Mouse (Mus musculus) midbrain, embryonic 14.5 days (tissue): ENCODE data around the gene Bcan. TPM values are rescaled to one million over a fixed set of nuclear protein-coding genes. Genes with fewer than 3 reads are reported as not detected.
A peak's percentile ranks its signal among the peaks of the same experiment; 100 is the strongest.

Experiments used
- ATAC-seq: fragments of 200-750 bp; cut with Nextera tagmentation; 2 replicates; pipeline ENCODE4 v1.8.0; 2017; ENCODE audit warnings: moderate number of reproducible peaks, moderate library complexity; ENCODE audit not compliant: low FRiP score, low TSS enrichment
- DNase-seq: peaks from one replicate; pipeline ENCODE4 v3.0.0-alpha.2; 2015
- H3K27ac ChIP-seq: fragments of 300-500 bp; sonication (generic); replicated peaks from 2 replicates; pipeline ENCODE4 v1.5.1; 2014; ENCODE audit warnings: mild to moderate bottlenecking, low read depth, low read length, moderate library complexity
- H3K27me3 ChIP-seq: fragments of 300-500 bp; sonication (generic); 2 replicates; pipeline ENCODE4 v1.6.1; 2014; ENCODE audit warnings: low read length, control low read depth, mixed read lengths; ENCODE audit not compliant: control insufficient read depth, insufficient read depth
- H3K36me3 ChIP-seq: fragments of 300-500 bp; sonication (generic); 2 replicates; pipeline ENCODE4 v1.6.1; 2014; ENCODE audit warnings: low read length, control low read depth; ENCODE audit not compliant: control insufficient read depth, insufficient read depth
- H3K4me1 ChIP-seq: fragments of 300-500 bp; sonication (generic); 2 replicates; pipeline ENCODE4 v1.6.1; 2014; ENCODE audit warnings: mild to moderate bottlenecking, antibody characterized with exemption, low read length, control low read depth; ENCODE audit not compliant: control insufficient read depth, insufficient read depth
- H3K4me2 ChIP-seq: fragments of 300-500 bp; sonication (generic); 2 replicates; pipeline ENCODE4 v1.6.1; 2014; ENCODE audit warnings: mild to moderate bottlenecking, low read length, moderate library complexity
- H3K4me3 ChIP-seq: fragments of 300-500 bp; sonication (generic); replicated peaks from 2 replicates; pipeline ENCODE4 v1.5.1; 2014; ENCODE audit warnings: low read depth, low read length
- H3K9ac ChIP-seq: fragments of 300-500 bp; sonication (generic); replicated peaks from 2 replicates; pipeline ENCODE4 v1.6.1; 2014; ENCODE audit warnings: mild to moderate bottlenecking, low read length, moderate library complexity
- H3K9me3 ChIP-seq: fragments of 300-500 bp; sonication (generic); 2 replicates; pipeline ENCODE4 v1.6.1; 2016; ENCODE audit warnings: low read length, control low read depth, mixed read lengths; ENCODE audit not compliant: control insufficient read depth
- WGBS: fragments of 180-500 bp; shearing (Covaris S2); extraction: QIAGEN DNeasy Blood & Tissue Kit; methylation state at CpG from one replicate; pipeline ENCODE4 v1.1.7; 2014; 5-methylcytosine and 5-hydroxymethylcytosine counted together
- polyA plus RNA-seq: library from polyadenylated mRNA; unstranded; fragments of >200 nt; fragmentation: Nextera tagmentation; extraction: Ambion mirVana; gene quantifications from 2 replicates; pipeline ENCODE4 v1.2.1, GENCODE M21; 2014

Gene Bcan
- polyA plus RNA-seq = 34.3 and 49.7 TPM in 2 replicates

DNA sequence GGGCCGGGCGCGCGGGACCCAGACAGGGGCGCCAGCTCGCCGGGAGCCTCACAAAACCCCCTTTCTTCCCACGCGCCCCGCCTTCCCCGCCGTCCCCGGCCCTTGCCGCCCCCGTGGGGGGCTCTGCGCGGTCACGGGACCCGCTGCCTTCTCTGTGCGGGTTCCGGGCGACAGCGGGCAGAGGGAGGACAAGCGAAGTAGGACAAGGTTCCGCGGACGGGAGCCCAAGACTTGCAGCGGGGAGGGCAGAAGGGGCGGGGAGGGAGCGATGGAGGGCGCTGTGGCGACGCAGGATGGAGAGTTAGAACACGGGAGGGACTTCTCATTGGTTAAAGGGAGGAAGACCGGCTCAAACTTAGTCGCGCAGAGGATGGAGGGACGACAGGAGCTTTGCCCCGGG, at the start of gene Bcan:
TSS of gene Bcan (minus strand) at position 50 of the 400 bp plus-strand sequence.
- peaks cover 13% of the 10 kb centered on the region for H3K4me1 ChIP-seq
- ATAC-seq (0 out of 2 replicates have a peak, but pooled peaks have one; percentile 16), DNase-seq (peak; percentile 50)
- 0 out of 2 replicates have a peak within 1 kb of the TSS, but pooled peaks have one; percentile 26 for H3K27ac ChIP-seq
- H3K27me3 ChIP-seq = peaks cover 77% of the 10 kb centered on the region
- H3K4me3 ChIP-seq = peak within 1 kb of the TSS; percentile 39
- no peaks in the 10 kb centered on the region for H3K36me3 ChIP-seq
- peak within 1 kb of the TSS; percentile 21; the same call in 1 of the 2 replicates for H3K9ac ChIP-seq
- H3K4me2 ChIP-seq = peak within 1 kb of the TSS; percentile 61
- no peaks in the 10 kb centered on the region for H3K9me3 ChIP-seq
- under 1% methylated on average over 39 of the region's 39 CpGs for WGBS

- no peak overlapping the region for H3K27ac ChIP-seq
- H3K9ac ChIP-seq = no peak overlapping the region
- DNase-seq (no peak), ATAC-seq (no peak)
- peaks cover 30% of the 10 kb centered on the region for H3K36me3 ChIP-seq
- no peaks in the 10 kb centered on the region for H3K27me3 ChIP-seq
- no peaks in the 10 kb centered on the region for H3K9me3 ChIP-seq
- H3K4me2 ChIP-seq = no peak overlapping the region
- H3K4me3 ChIP-seq = no peak overlapping the region
- no peaks in the 10 kb centered on the region for H3K4me1 ChIP-seq
- WGBS = 96% methylated on average over 3 of the region's 3 CpGs
Observed at GRCm38 (mm10) chr3:88049532-88049931, 49.5 kb upstream of the Bcan start.

DNA sequence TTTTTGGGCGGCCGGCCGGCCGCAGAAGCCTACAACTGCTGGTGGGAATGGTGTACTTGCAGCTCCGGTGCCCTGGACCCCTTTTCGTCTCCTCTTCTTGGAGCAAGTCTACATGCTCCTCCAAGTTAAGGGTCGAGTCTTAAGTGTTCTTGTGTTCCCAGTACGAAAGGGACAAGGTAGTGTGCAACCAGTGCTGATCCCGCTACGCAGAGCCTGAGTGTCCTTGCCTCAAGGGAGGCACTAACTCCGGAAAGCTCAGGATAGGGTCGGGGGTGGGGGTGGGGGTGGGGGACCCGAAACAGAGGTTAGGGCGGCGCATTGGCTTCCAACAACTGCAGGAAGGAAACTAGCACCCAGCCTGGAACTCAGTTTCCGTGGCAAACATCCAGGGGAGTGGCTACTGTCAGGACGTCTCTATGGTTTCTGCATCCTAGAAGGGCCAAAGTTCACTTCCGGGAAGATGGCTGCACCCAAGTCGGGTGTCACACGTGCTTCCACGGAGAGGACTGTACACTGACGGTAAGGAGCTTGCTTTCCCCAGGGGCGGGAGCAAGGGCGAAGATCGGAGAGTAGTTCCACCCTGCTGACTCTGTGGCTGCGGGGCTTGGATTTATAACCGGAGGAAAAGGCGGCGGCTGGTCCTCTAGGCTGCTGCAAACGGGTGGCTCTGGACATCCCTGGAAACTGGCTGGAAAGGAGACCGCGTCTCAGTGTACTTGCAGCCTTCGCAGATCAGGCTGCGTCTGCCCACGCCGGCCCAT, 42.8 kb upstream of the Bcan start, which contains the start of gene Gpatch4:
TSS of gene Gpatch4 (plus strand) at position 448 of the 761 bp plus-strand sequence.
- H3K27me3 ChIP-seq = no peaks in the 10 kb centered on the region
- DNase-seq = peak; percentile 98
- peak within 1 kb of the TSS; percentile 61 for H3K4me2 ChIP-seq
- no peak within 1 kb of the TSS for H3K27ac ChIP-seq
- H3K9ac ChIP-seq = peak within 1 kb of the TSS; percentile 38
- peak within 1 kb of the TSS; percentile 63 for H3K4me3 ChIP-seq
- H3K9me3 ChIP-seq = no peaks in the 10 kb centered on the region
- H3K36me3 ChIP-seq = no peaks in the 10 kb centered on the region
- H3K4me1 ChIP-seq = peaks cover 9% of the 10 kb centered on the region
- WGBS = 10% methylated on average over 36 of the region's 36 CpGs
- peak; percentile 77; the same call in 1 of the 2 replicates for ATAC-seq

DNA sequence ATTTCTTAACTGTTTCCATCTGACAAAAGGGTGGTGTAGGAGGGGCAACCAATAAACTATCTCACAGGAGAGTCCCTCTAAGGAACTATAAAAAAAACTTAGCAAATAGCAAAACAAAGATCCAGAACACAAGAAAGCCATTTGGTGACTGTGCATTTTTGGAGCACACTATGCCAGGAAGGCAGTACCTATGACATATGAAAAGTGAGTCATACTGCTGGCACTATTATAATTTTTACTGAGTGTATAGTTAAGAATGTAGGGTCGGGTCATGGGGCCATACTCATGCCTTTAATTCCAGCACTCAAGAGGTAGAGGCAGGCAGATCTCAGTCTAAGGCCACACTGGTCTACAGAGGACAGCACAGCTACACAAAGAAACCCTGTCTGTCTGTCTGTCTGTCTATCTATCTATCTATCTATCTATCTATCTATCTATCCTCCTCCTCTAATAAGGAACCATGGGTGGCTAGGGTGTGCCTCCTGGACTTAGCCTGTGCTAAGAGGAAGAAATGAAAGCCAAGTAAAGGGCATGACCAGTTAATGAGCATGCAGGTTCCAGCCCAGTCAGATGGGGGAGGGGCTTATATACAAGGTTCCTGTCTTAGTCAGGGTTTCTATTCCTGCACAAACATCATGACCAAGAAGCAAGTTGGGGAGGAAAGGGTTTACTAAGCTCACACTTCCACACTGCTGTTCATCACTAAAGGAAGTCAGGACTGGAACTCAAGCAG, 35.7 kb upstream of the Bcan start:
- Histone ChIP-seq H3K4me2 (no peak overlapping the region), H3K27ac (no peak overlapping the region), H3K27me3 (no peaks in the 10 kb centered on the region), H3K9me3 (no peaks in the 10 kb centered on the region), H3K9ac (no peak overlapping the region), H3K4me1 (no peaks in the 10 kb centered on the region), H3K4me3 (no peak overlapping the region), H3K36me3 (no peaks in the 10 kb centered on the region)
- 69% methylated on average over 1 of the region's 1 CpGs for WGBS
- ATAC-seq = no peak
- no peak for DNase-seq

DNA sequence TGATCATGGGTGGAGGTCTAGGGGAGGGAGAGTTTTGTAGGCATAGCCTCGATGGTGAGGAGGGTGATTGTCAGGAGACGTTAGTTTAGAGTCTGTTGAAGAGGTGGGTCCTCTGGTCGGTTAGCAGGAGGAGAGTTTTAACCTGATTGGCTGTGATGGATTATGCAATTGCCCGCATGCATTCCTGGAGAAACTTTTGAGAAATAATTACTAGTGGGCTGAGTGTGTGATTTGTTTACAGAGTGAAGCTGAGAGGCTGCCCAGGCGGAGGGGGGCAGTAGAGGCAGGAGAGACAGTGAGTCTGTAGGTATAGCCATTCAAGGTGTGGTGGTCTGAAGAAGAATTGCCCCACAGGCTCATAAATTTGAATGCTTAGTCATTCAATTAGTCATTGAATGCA, 33.5 kb upstream of the Bcan start:
- DNase-seq = no peak
- no peak overlapping the region for H3K27ac ChIP-seq
- H3K27me3 ChIP-seq = no peaks in the 10 kb centered on the region
- no peaks in the 10 kb centered on the region for H3K9me3 ChIP-seq
- H3K9ac ChIP-seq = no peak overlapping the region
- no peak overlapping the region for H3K4me3 ChIP-seq
- ATAC-seq = no peak
- H3K36me3 ChIP-seq = no peaks in the 10 kb centered on the region
- WGBS = 77% methylated on average over 5 of the region's 5 CpGs
- no peaks in the 10 kb centered on the region for H3K4me1 ChIP-seq
- H3K4me2 ChIP-seq = no peak overlapping the region

GRCm38 (mm10) chr3:88030608-88031395, 30.8 kb upstream of the Bcan start:
- WGBS = 16% methylated on average over 19 of the region's 19 CpGs
- DNase-seq = peak; percentile 8
- no peak overlapping the region for H3K27ac ChIP-seq
- no peak overlapping the region for H3K9ac ChIP-seq
- no peaks in the 10 kb centered on the region for H3K36me3 ChIP-seq
- ATAC-seq = no peak
- H3K27me3 ChIP-seq = peaks cover 1% of the 10 kb centered on the region
- no peaks in the 10 kb centered on the region for H3K4me1 ChIP-seq
- H3K4me3 ChIP-seq = no peak overlapping the region
- H3K4me2 ChIP-seq = no peak overlapping the region
- peaks cover 7% of the 10 kb centered on the region; the same call in 1 of the 2 replicates for H3K9me3 ChIP-seq

DNA sequence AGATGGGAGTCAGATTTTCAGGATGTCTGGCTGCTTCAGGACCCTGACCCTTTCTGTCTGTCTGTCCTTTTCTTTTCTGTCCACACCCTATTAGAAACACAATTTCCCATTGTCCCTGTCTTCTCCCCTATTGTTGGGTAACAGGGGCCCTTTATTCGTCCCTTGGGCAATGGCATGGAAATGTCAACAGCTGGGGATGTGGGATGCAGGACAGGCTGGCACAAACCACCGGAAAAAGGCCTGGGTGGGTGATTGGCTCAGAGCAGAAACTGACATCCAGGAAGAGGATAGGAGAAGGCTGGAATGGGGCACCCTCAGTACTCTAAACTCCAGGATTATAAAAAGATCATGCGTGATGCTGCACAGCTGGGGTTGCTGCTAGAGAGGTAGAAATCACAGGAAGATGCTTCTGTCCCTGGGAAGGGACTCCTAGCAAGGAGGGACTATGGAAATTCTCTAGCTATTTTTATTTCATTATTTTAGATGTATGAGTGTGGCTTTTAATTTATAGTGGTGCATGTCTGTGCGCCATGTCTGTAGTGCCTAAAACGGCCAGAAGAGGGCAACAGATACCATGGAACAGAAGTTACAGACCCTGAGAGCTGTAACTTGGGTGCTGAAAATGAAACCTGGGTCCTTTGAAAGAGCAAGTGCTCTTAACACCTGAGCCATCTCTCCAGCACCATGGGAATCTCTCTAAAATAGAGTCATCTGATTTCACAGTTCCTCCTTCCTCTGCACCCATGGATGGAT, 27.6 kb upstream of the Bcan start, which contains the start of gene Hapln2:
TSS of gene Hapln2 (minus strand) at position 150 of the 753 bp plus-strand sequence.
- peaks cover 33% of the 10 kb centered on the region for H3K27me3 ChIP-seq
- 48% methylated on average over 5 of the region's 5 CpGs for WGBS
- H3K4me3 ChIP-seq = no peak within 1 kb of the TSS
- peaks cover 7% of the 10 kb centered on the region; the same call in 1 of the 2 replicates for H3K9me3 ChIP-seq
- ATAC-seq (no peak), DNase-seq (no peak)
- H3K9ac ChIP-seq = no peak within 1 kb of the TSS
- no peaks in the 10 kb centered on the region for H3K36me3 ChIP-seq
- no peak within 1 kb of the TSS for H3K4me2 ChIP-seq
- H3K27ac ChIP-seq = no peak within 1 kb of the TSS
- H3K4me1 ChIP-seq = peaks cover 12% of the 10 kb centered on the region

- ATAC-seq (no peak), DNase-seq (no peak)
- Histone ChIP-seq H3K4me3 (no peak overlapping the region), H3K9ac (no peak overlapping the region), H3K4me2 (no peak overlapping the region), H3K27ac (no peak overlapping the region), H3K36me3 (no peaks in the 10 kb centered on the region), H3K27me3 (peaks cover 41% of the 10 kb centered on the region), H3K9me3 (peaks cover 7% of the 10 kb centered on the region; the same call in 1 of the 2 replicates), H3K4me1 (peaks cover 16% of the 10 kb centered on the region)
- WGBS = 71% methylated on average over 7 of the region's 7 CpGs
Observed at GRCm38 (mm10) chr3:88026823-88027222, 26.8 kb upstream of the Bcan start.
